Mouse (Mus musculus) embryonic stem cell, embryonic (primary cell): Measurements from ENCODE around the gene Arhgef33.

Experiments
- CTCF ChIA-PET, 4 experiments: fragments of 300-600 bp in 2 of 4; fragments of 350-600 bp in 2 of 4; sonication (Branson Sonifier 250); formaldehyde crosslinking; loops; one replicate each; lab custom pipeline; 2022; ENCODE audit warnings: inconsistent platforms in 2 of 4; lab: Charles Lee
- POLR2A ChIA-PET, 4 experiments: fragments of 300-600 bp in 2 of 4; fragments of 350-600 bp in 2 of 4; sonication (Branson Sonifier 250); formaldehyde crosslinking; loops; one replicate each; lab custom pipeline; 2022; ENCODE audit warnings: antibody characterized with exemption in 4 of 4, inconsistent platforms in 1 of 4; lab: Charles Lee

Arhgef33 gene

GRCm38 (mm10) chr17:80391423-80392403, 84.5 kb downstream of the Arhgef33 start:
- POLR2A ChIA-PET, result interaction anchor here in 2 of 4 experiments (0.8 to 1.5 kb wide), 7 partner anchors 9 to 184 kb away, joined by 3 to 5 read pairs (median 4); partner anchors contain the start of genes Dhx57 (in 1 of the 2), Morn2 (in 1 of the 2), Srsf7 (in 1 of the 2) and Ttc39d (in 1 of the 2)
- CTCF ChIA-PET, result interaction anchor here in 2 of 4 experiments (0.6 to 1.0 kb wide), 4 partner anchors 14 to 167 kb away, joined by 3 to 5 read pairs (median 3); no protein-coding TSS in a partner anchor

DNA sequence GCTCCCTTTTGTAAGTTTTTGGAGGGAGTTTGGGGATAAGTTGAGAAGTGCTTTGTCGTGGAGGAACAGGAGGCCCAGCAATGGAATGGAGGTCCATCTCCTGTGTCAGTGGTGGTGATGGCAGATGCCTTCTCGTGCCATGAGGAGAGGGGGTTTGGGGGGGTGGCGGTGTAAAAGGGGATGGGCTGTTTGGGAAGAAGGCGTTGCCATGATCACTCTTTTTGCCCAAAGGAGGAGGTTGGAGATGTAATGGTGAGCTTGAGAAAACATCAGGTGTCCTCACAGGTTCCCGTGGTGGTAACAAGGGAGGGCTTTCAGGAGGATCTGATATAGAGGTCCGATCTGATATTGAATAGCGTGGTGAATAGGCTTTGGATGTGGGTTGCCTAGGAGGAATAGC, 91.0 kb downstream of the Arhgef33 start:
- POLR2A ChIA-PET, result no interaction called here
- CTCF ChIA-PET, result no interaction called here

DNA sequence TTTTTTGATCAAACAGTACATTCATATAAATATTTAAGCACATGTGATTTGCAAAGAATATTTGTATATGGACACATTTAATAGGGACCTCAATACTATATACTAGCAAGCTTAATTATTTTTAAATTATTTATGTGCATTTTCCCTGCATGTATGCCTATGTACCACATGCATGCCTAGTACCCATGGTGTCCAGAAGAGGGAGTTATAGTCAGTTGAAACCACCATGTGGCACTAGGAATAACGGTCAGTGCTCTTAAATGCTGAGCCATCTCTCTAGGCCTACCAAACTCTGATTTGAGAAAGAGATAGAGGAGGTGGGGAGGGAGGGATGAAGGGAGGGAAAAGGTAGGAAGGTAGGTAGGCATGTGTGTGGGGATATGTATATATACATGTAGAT, 104.0 kb downstream of the Arhgef33 start:
- CTCF ChIA-PET, result interaction anchor here in 2 of 4 experiments (0.7 to 1.0 kb wide), 2 partner anchors 142 to 148 kb away, joined by 3 to 4 read pairs; no protein-coding TSS in a partner anchor
- POLR2A ChIA-PET, result interaction anchor here in 3 of 4 experiments (0.6 to 1.5 kb wide), 6 partner anchors 8 to 164 kb away, joined by 3 to 4 read pairs (median 3); no protein-coding TSS in a partner anchor

DNA sequence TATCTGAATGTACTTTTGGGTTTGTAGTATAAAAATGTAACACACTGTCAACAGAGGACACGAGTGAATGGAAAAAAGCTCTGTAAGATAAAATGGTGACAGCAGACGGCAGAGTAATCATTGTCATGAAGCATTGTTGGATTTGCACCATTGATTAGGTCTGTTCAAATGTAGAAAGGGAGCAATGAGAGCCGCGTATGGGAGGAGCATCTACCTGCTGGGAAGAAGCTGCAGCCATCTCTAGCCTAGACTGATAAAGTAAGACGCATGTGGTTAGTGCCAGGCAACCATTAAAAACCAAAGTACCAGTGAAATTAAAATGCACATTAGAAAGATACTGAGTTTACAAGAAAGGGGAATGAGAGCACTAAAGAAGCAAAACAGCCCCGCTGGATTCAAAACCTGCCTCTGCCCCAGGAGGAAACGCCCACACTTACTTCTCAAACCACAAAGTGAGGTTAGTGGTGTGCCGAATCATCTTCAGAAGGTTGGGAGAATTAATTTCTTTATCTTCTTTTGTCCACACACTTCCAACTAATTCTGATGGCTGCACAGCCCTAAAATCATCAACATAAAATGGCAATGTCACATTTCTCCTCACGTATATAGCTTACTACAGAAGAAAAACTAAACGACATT, 111.5 kb downstream of the Arhgef33 start:
- ChIA-PET CTCF (interaction anchor here in 1 of 4 experiments (1.0 kb wide), 1 partner anchor 142 kb away, joined by 5 read pairs; no protein-coding TSS in a partner anchor), POLR2A (interaction anchor here in 2 of 4 experiments (0.6 to 5.5 kb wide), 14 partner anchors 8 to 164 kb away, joined by 3 to 26 read pairs (median 4); partner anchors contain the start of genes Dhx57 (in 1 of the 2) and Morn2 (in 1 of the 2))

- CTCF ChIA-PET, result no interaction called here
- POLR2A ChIA-PET, result no interaction called here
Measured at GRCm38 (mm10) chr17:80420998-80421397, 113.8 kb downstream of the Arhgef33 start.

DNA sequence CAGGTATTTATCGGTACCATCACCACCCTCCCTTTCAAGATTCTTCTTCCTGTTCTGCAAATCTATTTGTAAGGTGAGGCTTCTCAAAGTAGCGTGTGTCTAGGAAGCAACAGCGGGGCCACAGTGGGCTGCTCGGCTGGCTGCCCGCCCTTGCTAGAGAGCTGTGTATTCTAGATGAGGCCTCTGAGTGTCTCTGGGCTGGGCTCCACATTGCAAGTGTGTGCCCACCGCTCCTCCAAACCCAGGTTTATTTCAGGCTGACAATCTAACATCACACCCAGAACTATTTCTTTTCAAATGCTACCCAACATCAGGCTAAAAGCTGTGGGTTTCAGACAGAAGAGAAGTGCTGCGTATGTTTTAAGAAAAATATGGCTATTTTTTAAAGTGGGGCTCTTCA, 119.0 kb downstream of the Arhgef33 start:
- ChIA-PET CTCF (interaction anchor here in 2 of 4 experiments (1.2 to 1.6 kb wide), 3 partner anchors 11 to 133 kb away, joined by 3 to 4 read pairs (median 4); no protein-coding TSS in a partner anchor), POLR2A (interaction anchor here in 2 of 4 experiments (0.8 to 2.7 kb wide), 10 partner anchors 7 to 220 kb away, joined by 3 to 11 read pairs (median 4); partner anchors contain the start of genes Gemin6 (in 1 of the 2) and Srsf7 (in 1 of the 2))

DNA sequence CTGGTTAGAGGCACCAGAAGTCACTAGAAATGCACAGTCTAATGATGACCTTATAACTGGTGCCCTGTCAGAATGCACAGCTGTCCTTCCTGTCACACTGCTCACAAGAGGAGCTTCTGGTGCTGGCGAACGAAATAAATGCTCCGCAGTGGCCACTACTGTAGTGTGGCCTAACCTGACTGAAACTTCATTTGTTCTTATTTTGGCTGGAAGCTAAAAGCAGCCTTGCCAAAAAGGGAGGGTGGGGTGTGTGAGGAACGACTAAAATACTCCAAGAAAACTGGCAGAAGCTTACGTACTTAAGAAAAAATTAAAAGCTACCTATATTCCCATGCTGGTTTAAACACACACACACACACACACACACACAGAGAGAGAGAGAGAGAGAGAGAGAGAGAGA, 119.7 kb downstream of the Arhgef33 start:
- ChIA-PET POLR2A (interaction anchor here in 3 of 4 experiments (0.6 to 2.7 kb wide), 14 partner anchors 8 to 220 kb away, joined by 3 to 11 read pairs (median 4); partner anchors contain the start of genes Gemin6 (in 2 of the 3) and Srsf7 (in 1 of the 3)), CTCF (interaction anchor here in 3 of 4 experiments (0.5 to 1.6 kb wide), 7 partner anchors 8 to 518 kb away, joined by 3 to 4 read pairs (median 4); partner anchors contain the start of gene Tmem178 (in 1 of the 3))

DNA sequence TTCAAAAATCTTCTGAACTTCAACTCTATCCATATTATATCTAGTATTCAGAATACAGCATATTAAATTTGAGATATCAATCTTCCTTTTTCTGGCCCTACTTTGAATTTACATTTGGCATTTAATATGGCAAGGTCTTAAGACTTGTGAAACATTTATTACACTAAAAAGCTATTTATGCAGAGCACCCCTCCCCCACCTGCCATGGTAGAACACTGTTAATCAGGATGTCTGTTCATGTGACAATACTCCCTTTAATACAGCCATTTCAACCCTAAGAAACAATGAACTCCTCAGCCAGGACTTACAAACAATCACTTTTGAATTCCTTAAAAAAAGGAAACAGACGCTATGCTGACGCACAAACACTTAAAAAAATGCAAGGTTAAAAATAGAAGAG, 120.8 kb downstream of the Arhgef33 start:
- ChIA-PET POLR2A (interaction anchor here in 2 of 4 experiments (1.1 to 2.7 kb wide), 4 partner anchors 10 to 204 kb away, joined by 4 to 11 read pairs (median 6); partner anchors contain the start of gene Gemin6 (in 1 of the 2)), CTCF (interaction anchor here in 2 of 4 experiments (1.5 to 1.6 kb wide), 2 partner anchors 10 to 28 kb away, joined by 4 read pairs; no protein-coding TSS in a partner anchor)

- ChIA-PET POLR2A (interaction anchor here in 1 of 4 experiments (0.6 to 3.8 kb wide), 7 partner anchors 9 to 208 kb away, joined by 3 to 26 read pairs (median 3); no protein-coding TSS in a partner anchor), CTCF (interaction anchor here in 2 of 4 experiments (0.9 to 1.4 kb wide), 3 partner anchors 12 to 132 kb away, joined by 3 read pairs; no protein-coding TSS in a partner anchor)
Measured at GRCm38 (mm10) chr17:80431997-80432396, 124.8 kb downstream of the Arhgef33 start.

DNA sequence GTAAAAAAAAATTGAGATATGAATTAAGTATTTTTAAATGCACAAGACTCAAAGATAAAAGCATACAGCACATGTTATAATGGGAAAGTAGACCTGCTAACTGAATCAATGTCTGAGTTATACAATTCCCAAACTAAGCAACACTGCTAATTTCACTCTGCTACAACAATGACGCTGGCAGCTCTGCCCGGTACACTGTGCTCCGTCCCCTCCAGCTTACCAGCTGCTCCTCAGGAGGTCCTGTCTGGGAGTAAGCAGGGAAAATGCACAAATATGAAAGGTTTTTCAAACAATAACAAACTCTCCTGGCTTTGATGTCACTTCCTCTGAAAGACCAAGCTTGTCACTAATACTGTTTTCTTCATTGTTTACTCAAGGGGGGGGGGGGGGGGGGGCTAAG, 127.2 kb downstream of the Arhgef33 start:
- POLR2A ChIA-PET, result interaction anchor here in 2 of 4 experiments (0.6 to 3.1 kb wide), 3 partner anchors 17 to 201 kb away, joined by 4 to 9 read pairs (median 9); no protein-coding TSS in a partner anchor
- CTCF ChIA-PET, result interaction anchor here in 1 of 4 experiments (0.6 kb wide), 1 partner anchor 27 kb away, joined by 4 read pairs; no protein-coding TSS in a partner anchor

- CTCF ChIA-PET, result interaction anchor here in 1 of 4 experiments (1.1 kb wide), 1 partner anchor 9 kb away, joined by 4 read pairs; no protein-coding TSS in a partner anchor
- POLR2A ChIA-PET, result interaction anchor here in 1 of 4 experiments (1.0 to 3.1 kb wide), 2 partner anchors 18 to 181 kb away, joined by 4 to 9 read pairs; no protein-coding TSS in a partner anchor
Measured at GRCm38 (mm10) chr17:80435680-80436079, 128.5 kb downstream of the Arhgef33 start.

DNA sequence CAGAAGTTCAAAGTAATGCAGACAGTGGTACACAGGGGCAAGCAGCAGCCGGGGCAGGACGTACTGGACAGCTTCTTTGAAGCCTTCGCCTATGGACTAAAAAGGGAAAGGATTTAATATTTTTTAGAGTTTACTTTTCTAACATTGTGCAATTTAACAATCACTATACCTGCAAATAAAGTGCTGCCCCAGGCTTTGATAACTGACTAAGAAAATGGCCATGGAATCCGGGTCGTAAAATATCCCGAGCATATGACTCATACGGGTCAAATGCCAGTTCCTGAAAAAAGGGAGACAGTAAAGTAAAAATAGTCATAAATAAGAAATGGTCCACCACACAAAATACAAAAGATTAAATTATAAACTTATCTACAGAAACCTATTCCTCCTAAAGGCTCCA, 138.2 kb downstream of the Arhgef33 start:
- CTCF ChIA-PET, result no interaction called here
- POLR2A ChIA-PET, result interaction anchor here in 1 of 4 experiments (1.9 kb wide), 1 partner anchor 190 kb away, joined by 3 read pairs; no protein-coding TSS in a partner anchor

DNA sequence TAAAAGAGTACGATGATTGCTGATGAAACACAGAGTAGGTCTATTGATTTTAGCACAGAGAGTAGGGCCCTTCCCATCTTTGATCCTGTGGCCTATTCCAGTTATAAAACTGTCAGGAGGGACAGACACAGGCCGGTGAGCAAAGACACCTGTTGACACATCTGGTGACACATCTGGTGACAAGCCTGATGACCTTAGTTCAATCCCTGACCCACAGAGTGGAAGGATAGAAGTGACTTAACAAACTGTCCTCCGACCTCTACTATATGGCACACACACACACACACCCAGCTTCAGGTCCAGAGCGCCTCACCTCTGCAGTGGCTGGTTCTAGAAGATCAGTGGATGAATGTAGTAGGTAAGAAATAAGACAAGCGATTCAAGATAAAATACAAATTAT, 139.3 kb downstream of the Arhgef33 start:
- ChIA-PET POLR2A (no interaction called here), CTCF (no interaction called here)
